Mouse (Mus musculus): ENCODE measurements at regions not wholly inside any gene's neighbourhood (a gene's known extent, or its start where the extent isn't known, plus 50 kb on each side); places are given as distances from the start of the nearest gene placed in this dataset.

DNA sequence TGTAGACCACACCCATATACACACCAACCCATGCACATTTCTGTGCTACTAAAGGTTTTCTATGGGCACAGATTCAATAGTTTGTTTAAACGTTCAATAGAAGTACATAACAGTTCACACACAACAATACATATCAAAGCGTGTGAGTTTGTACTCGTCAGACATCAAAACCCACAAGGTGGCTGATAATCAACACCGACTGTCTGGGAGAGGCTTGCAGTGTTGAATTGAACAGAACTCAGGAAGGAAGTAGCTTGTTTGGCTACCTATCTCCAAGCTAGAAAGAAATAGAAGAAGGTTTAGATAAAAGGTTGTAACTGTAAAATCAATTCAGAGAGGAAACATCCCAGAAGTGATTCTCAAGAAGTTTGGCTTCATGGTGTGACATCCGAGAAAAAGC is 118.9 kb upstream of the Klf3 start:
- TF ChIP-seq USF1 (IDR thresholded peaks at IDR 0.05; ENCODE audit: low read depth): no peak
- TF ChIP-seq CTCF (IDR thresholded peaks at IDR 0.05; ENCODE audit: control insufficient read depth, insufficient read depth, insufficient read length): no peak
- no peak for TF ChIP-seq MYOG (IDR thresholded peaks at IDR 0.05; ENCODE audit: control insufficient read depth, extremely low read depth, insufficient read length)
- TF ChIP-seq CEBPB (IDR thresholded peaks at IDR 0.05; ENCODE audit: low read depth): no peak
